Mouse (Mus musculus): ENCODE measurements around the gene Urah. TPM values are rescaled to one million over a fixed set of nuclear protein-coding genes. Genes with fewer than 3 reads are reported as not detected.

The Urah gene
- not detected in 2 replicates for polyA plus RNA-seq (2015; fragmentation: Nextera tagmentation; extraction: Ambion mirVana)

DNA sequence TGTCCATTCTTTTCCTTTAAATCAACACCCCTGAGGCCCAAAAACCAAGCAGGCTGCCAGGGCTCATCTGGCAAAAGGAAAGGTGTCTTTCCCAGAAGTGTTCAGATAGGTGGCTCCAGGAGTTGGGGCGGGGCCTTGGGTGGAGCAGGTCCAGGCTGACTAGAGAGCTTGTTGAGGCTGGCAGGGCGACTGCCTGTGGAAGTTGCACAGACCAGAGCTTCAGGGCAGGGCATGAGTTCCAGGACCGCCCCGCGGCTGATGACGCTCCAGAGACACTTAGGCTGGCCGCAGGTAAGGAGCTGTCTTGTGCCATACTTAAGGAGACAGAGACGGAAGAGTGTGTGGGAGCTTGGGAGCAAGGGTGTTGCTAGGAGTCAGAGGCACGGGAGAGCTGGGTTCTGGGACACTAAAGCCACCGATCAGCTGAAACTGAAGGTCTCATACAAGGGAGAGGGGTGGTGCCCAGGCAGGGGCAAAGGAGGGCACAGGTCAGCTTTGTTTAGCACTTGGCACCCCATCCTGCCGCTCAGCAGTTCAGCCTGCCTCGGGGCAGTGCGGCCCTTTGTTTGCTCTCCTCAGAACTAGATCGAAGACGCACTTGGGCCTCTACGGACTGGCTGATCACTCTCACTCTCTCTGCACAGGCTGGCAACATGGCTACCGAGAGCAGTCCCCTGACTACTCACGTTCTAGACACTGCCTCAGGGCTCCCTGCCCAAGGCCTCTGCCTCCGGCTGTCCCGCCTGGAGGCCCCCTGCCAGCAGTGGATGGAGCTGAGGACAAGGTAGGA, at the start of gene Urah:
Gene Urah, plus strand, starts transcription at position 51 of the 790 bp plus-strand sequence.
- Histone ChIP-seq H3K36me3 (no peaks in the 10 kb centered on the region), H3K4me1 (replicated peaks) (no peaks in the 10 kb centered on the region), H3K9me3 (no peaks in the 10 kb centered on the region), H3K9ac (no peak within 1 kb of the TSS), H3K27ac (replicated peaks) (no peak within 1 kb of the TSS), H3K27me3 (0 out of 2 replicates have a peak, but pooled peaks cover 7% of the 10 kb centered on the region), H3K4me3 (no peak within 1 kb of the TSS), H3K4me2 (no peak within 1 kb of the TSS)
- ATAC-seq (ENCODE audit: low read depth): no peak
- WGBS: 49% methylated on average over 20 of the region's 20 CpGs

GRCm38 (mm10) chr7:140787406-140788052, 47.3 kb upstream of the Urah start, which contains the start of gene Syce1:
TSS of gene Syce1 (minus strand) at chr7:140787852.
- H3K27me3 ChIP-seq: no peaks in the 10 kb centered on the region
- H3K9ac ChIP-seq: no peak within 1 kb of the TSS
- H3K36me3 ChIP-seq: no peaks in the 10 kb centered on the region
- no peak for ATAC-seq (ENCODE audit: low read depth)
- 87% methylated on average over 33 of the region's 33 CpGs for WGBS
- H3K4me1 ChIP-seq (replicated peaks): no peaks in the 10 kb centered on the region
- H3K4me2 ChIP-seq: no peak within 1 kb of the TSS
- no peak within 1 kb of the TSS for H3K27ac ChIP-seq (replicated peaks)
- no peak within 1 kb of the TSS for H3K4me3 ChIP-seq
- no peaks in the 10 kb centered on the region for H3K9me3 ChIP-seq

- ATAC-seq (ENCODE audit: low read depth): no peak
- 89% methylated on average over 7 of the region's 7 CpGs for WGBS
These were observed 46.8 kb upstream of the Urah start for GRCm38 (mm10) chr7:140788053-140788435.

GRCm38 (mm10) chr7:140793541-140793940, 41.3 kb upstream of the Urah start:
- Histone ChIP-seq H3K27ac (replicated peaks) (no peak overlapping the region), H3K9ac (no peak overlapping the region), H3K27me3 (no peaks in the 10 kb centered on the region), H3K9me3 (no peaks in the 10 kb centered on the region), H3K36me3 (no peaks in the 10 kb centered on the region), H3K4me2 (no peak overlapping the region), H3K4me1 (replicated peaks) (no peaks in the 10 kb centered on the region), H3K4me3 (no peak overlapping the region)
- 72% methylated on average over 4 of the region's 4 CpGs for WGBS
- ATAC-seq (ENCODE audit: low read depth): no peak

More at GRCm38 (mm10) chr7:140788053-140788435, 46.8 kb upstream of the Urah start:
- H3K4me3 ChIP-seq: no peak overlapping the region
- no peaks in the 10 kb centered on the region for H3K36me3 ChIP-seq
- H3K4me1 ChIP-seq (replicated peaks): no peaks in the 10 kb centered on the region
- H3K9me3 ChIP-seq: no peaks in the 10 kb centered on the region
- no peak overlapping the region for H3K27ac ChIP-seq (replicated peaks)
- H3K4me2 ChIP-seq: no peak overlapping the region
- no peaks in the 10 kb centered on the region for H3K27me3 ChIP-seq
- no peak overlapping the region for H3K9ac ChIP-seq

DNA sequence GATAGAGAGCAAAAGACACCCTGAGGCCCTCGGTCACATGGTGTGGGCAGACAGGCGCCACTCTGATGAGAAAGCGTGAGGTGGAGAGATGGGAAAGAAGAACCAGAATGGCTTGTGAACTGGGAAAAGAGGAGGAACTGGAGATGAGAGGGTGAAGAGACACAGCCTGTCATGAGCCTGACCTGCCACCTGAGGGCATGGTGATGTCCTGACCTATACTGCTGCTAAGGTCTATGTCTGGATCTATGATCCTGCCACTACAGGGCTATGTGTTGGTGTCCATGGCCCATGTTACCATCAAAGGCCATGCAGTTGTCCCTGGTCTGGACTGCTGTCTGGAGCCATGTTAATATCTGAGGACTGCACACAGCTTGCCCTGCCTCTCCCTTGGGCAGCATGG, 37.2 kb upstream of the Urah start:
- Histone ChIP-seq H3K4me1 (replicated peaks) (no peaks in the 10 kb centered on the region), H3K27ac (replicated peaks) (no peak overlapping the region), H3K9ac (no peak overlapping the region), H3K4me3 (no peak overlapping the region), H3K9me3 (no peaks in the 10 kb centered on the region), H3K27me3 (no peaks in the 10 kb centered on the region), H3K4me2 (no peak overlapping the region), H3K36me3 (no peaks in the 10 kb centered on the region)
- no peak for ATAC-seq (ENCODE audit: low read depth)
- WGBS: 86% methylated on average over 3 of the region's 3 CpGs

GRCm38 (mm10) chr7:140798212-140798611, 36.6 kb upstream of the Urah start:
- Histone ChIP-seq H3K9me3 (no peaks in the 10 kb centered on the region), H3K27me3 (no peaks in the 10 kb centered on the region), H3K9ac (no peak overlapping the region), H3K4me2 (no peak overlapping the region), H3K36me3 (no peaks in the 10 kb centered on the region), H3K4me3 (no peak overlapping the region), H3K4me1 (replicated peaks) (no peaks in the 10 kb centered on the region), H3K27ac (replicated peaks) (no peak overlapping the region)
- WGBS: 64% methylated on average over 2 of the region's 2 CpGs
- no peak for ATAC-seq (ENCODE audit: low read depth)

GRCm38 (mm10) chr7:140802629-140803028, 32.2 kb upstream of the Urah start:
- Histone ChIP-seq H3K4me2 (no peak overlapping the region), H3K4me3 (no peak overlapping the region), H3K9me3 (no peaks in the 10 kb centered on the region), H3K9ac (no peak overlapping the region), H3K36me3 (peaks cover 6% of the 10 kb centered on the region), H3K27ac (replicated peaks) (no peak overlapping the region), H3K4me1 (replicated peaks) (no peaks in the 10 kb centered on the region), H3K27me3 (no peaks in the 10 kb centered on the region)
- WGBS: 61% methylated on average over 6 of the region's 6 CpGs
- ATAC-seq (ENCODE audit: low read depth): no peak

DNA sequence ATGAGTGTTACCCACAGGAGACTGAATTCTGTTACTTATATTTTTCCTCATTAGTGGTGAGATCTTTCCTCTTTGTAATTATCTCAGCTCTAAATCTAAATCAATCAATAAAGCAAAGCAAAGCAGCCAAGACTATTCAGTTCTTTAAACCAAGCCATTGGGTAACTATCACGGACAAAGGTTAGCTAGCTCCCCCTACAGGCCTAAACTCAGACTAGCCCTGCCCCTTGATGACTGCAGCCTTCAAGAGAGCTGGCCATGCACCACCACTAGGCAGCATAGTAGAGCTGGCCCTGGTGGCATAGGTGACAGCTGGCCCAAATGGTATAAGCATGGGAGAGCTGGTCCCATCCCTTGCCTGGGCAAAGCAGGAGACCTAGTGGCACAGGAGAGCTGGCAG, 29.1 kb upstream of the Urah start:
- ATAC-seq (ENCODE audit: low read depth): no peak
- Histone ChIP-seq H3K9me3 (no peaks in the 10 kb centered on the region), H3K27me3 (no peaks in the 10 kb centered on the region), H3K36me3 (peaks cover 12% of the 10 kb centered on the region), H3K9ac (no peak overlapping the region), H3K4me3 (no peak overlapping the region), H3K4me1 (replicated peaks) (no peaks in the 10 kb centered on the region), H3K27ac (replicated peaks) (no peak overlapping the region), H3K4me2 (no peak overlapping the region)
- WGBS: 22% methylated on average over 1 of the region's 1 CpGs

GRCm38 (mm10) chr7:140810496-140810895, 24.3 kb upstream of the Urah start:
- Histone ChIP-seq H3K27ac (replicated peaks) (no peak overlapping the region), H3K4me3 (no peak overlapping the region), H3K4me1 (replicated peaks) (no peaks in the 10 kb centered on the region), H3K9me3 (no peaks in the 10 kb centered on the region), H3K36me3 (peaks cover 41% of the 10 kb centered on the region), H3K4me2 (no peak overlapping the region), H3K27me3 (no peaks in the 10 kb centered on the region), H3K9ac (no peak overlapping the region)
- ATAC-seq (ENCODE audit: low read depth): no peak
- WGBS: 94% methylated on average over 6 of the region's 6 CpGs

DNA sequence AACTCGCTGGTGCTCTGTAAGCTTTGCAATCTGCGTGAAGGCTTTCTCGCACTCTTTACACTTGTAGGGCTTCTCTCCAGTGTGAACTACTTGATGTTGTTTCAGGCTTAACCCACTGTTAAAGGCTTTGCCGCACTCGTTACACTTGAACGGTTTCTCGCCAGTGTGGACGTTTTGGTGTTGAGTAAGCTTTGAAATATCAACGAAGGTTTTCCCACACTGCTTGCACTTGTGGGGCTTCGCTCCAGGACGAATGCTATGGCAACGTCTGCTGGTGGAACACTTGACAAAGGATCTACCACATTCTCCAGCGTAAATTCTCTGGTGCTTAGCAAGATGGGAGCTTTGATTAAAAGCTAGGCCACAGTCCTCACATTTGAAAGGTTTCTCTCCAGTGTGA, 23.1 kb upstream of the Urah start:
- Histone ChIP-seq H3K27me3 (no peaks in the 10 kb centered on the region), H3K9ac (no peak overlapping the region), H3K4me3 (no peak overlapping the region), H3K36me3 (peaks cover 41% of the 10 kb centered on the region), H3K27ac (replicated peaks) (no peak overlapping the region), H3K9me3 (no peaks in the 10 kb centered on the region), H3K4me2 (no peak overlapping the region), H3K4me1 (replicated peaks) (no peaks in the 10 kb centered on the region)
- WGBS: 89% methylated on average over 13 of the region's 13 CpGs
- ATAC-seq (ENCODE audit: low read depth): no peak

- no peak for ATAC-seq (ENCODE audit: low read depth)
- Histone ChIP-seq H3K4me3 (no peak overlapping the region), H3K9me3 (no peaks in the 10 kb centered on the region), H3K4me1 (replicated peaks) (no peaks in the 10 kb centered on the region), H3K4me2 (no peak overlapping the region), H3K27ac (replicated peaks) (no peak overlapping the region), H3K36me3 (peaks cover 41% of the 10 kb centered on the region), H3K9ac (no peak overlapping the region), H3K27me3 (no peaks in the 10 kb centered on the region)
- WGBS: 92% methylated on average over 12 of the region's 12 CpGs
These were observed 22.0 kb upstream of the Urah start for GRCm38 (mm10) chr7:140812850-140813249.

- Histone ChIP-seq H3K4me2 (peak overlapping the region; percentile 66), H3K4me3 (0 out of 2 replicates have a peak overlapping the region, but pooled peaks have one; percentile 5), H3K36me3 (peaks cover 11% of the 10 kb centered on the region), H3K9me3 (no peaks in the 10 kb centered on the region), H3K27me3 (0 out of 2 replicates have a peak, but pooled peaks cover 4% of the 10 kb centered on the region), H3K4me1 (replicated peaks) (peaks cover 18% of the 10 kb centered on the region), H3K27ac (replicated peaks) (no peak overlapping the region), H3K9ac (no peak overlapping the region)
- no peak for ATAC-seq (ENCODE audit: low read depth)
- 48% methylated on average over 4 of the region's 4 CpGs for WGBS
These were observed 14.6 kb upstream of the Urah start for GRCm38 (mm10) chr7:140820173-140820572.
